Mouse (Mus musculus): ENCODE results near the gene Chmp6. TPM values are rescaled to one million over a fixed set of nuclear protein-coding genes. Genes with fewer than 3 reads are reported as not detected.

Gene Chmp6
- polyA plus RNA-seq, 1 experiment from 2014 or later, result 62.4 TPM

- under 1% methylated on average over 79 of the region's 79 CpGs for WGBS
- Histone ChIP-seq H3K27me3 (ENCODE audit: control insufficient read depth, insufficient read depth, low read length) (peaks cover 16% of the 10 kb centered on the region), H3K9ac (ENCODE audit: low read length) (peak within 1 kb of the TSS; percentile 85), H3K27ac (replicated peaks in 1 of 2; ENCODE audit: control insufficient read depth in 1 of 2, insufficient read depth in 1 of 2, low read depth in 2 of 2, low read length in 2 of 2) (peak within 1 kb of the TSS; percentile 42 to 55; a peak in 3 of 4 replicates), H3K4me3 (ENCODE audit: control insufficient read depth in 1 of 2, insufficient read depth in 1 of 2, low read depth in 1 of 2, low read length in 2 of 2) (peak within 1 kb of the TSS; percentile 74 to 84), H3K4me1 (ENCODE audit: control insufficient read depth in 2 of 2, insufficient read depth in 2 of 2, low read length in 2 of 2) (peaks cover 4 to 24% of the 10 kb centered on the region in 2 experiments; a peak in 3 of 4 replicates), H3K9me3 (ENCODE audit: control insufficient read depth, low read length) (no peaks in the 10 kb centered on the region), H3K36me3 (ENCODE audit: control insufficient read depth, insufficient read depth, low read length) (no peaks in the 10 kb centered on the region), H3K4me2 (ENCODE audit: low read length) (peak within 1 kb of the TSS; percentile 98)
- peak; percentile 94 for ATAC-seq (ENCODE audit: insufficient number of reproducible peaks, insufficient read depth, low FRiP score, low read depth)
Measured at GRCm38 (mm10) chr11:119942727-119943427, 29.6 kb downstream of the Chmp6 start, which contains the start of gene Baiap2. Baiap2 (plus strand) TSS chr11:119942763.

- Histone ChIP-seq H3K36me3 (ENCODE audit: control insufficient read depth, insufficient read depth, low read length) (no peaks in the 10 kb centered on the region), H3K27me3 (ENCODE audit: control insufficient read depth, insufficient read depth, low read length) (peaks cover 15% of the 10 kb centered on the region), H3K4me1 (ENCODE audit: control insufficient read depth in 2 of 2, insufficient read depth in 2 of 2, low read length in 2 of 2) (peaks cover 8 to 30% of the 10 kb centered on the region in 2 experiments; a peak in 3 of 4 replicates), H3K27ac (replicated peaks in 1 of 2; ENCODE audit: control insufficient read depth in 1 of 2, insufficient read depth in 1 of 2, low read depth in 2 of 2, low read length in 2 of 2) (peak overlapping the region in 1 of 2 experiments; percentile 42; a peak in 1 of 4 replicates), H3K9ac (ENCODE audit: low read length) (peak overlapping the region; percentile 85), H3K9me3 (ENCODE audit: control insufficient read depth, low read length) (no peaks in the 10 kb centered on the region), H3K4me3 (ENCODE audit: control insufficient read depth in 1 of 2, insufficient read depth in 1 of 2, low read depth in 1 of 2, low read length in 2 of 2) (peak overlapping the region; percentile 57 to 74), H3K4me2 (ENCODE audit: low read length) (peak overlapping the region; percentile 98)
- ATAC-seq (ENCODE audit: insufficient number of reproducible peaks, insufficient read depth, low FRiP score, low read depth), result peak; percentile 16
- WGBS, result 5% methylated on average over 30 of the region's 32 CpGs
Measured at GRCm38 (mm10) chr11:119943428-119943988, 30.3 kb downstream of the Chmp6 start.

- peak; percentile 13; the same call in 1 of the 2 replicates for ATAC-seq (ENCODE audit: insufficient number of reproducible peaks, insufficient read depth, low FRiP score, low read depth)
- Histone ChIP-seq H3K9me3 (ENCODE audit: control insufficient read depth, low read length) (no peaks in the 10 kb centered on the region), H3K4me1 (ENCODE audit: control insufficient read depth in 2 of 2, insufficient read depth in 2 of 2, low read length in 2 of 2) (peaks cover 18 to 35% of the 10 kb centered on the region in 2 experiments), H3K4me2 (ENCODE audit: low read length) (peak overlapping the region; percentile 98), H3K27me3 (ENCODE audit: control insufficient read depth, insufficient read depth, low read length) (peaks cover 8% of the 10 kb centered on the region; the same call in 1 of the 2 replicates), H3K4me3 (ENCODE audit: control insufficient read depth in 1 of 2, insufficient read depth in 1 of 2, low read depth in 1 of 2, low read length in 2 of 2) (peak overlapping the region in 1 of 2 experiments; percentile 74; a peak in 2 of 4 replicates), H3K9ac (ENCODE audit: low read length) (no peak overlapping the region), H3K36me3 (ENCODE audit: control insufficient read depth, insufficient read depth, low read length) (no peaks in the 10 kb centered on the region), H3K27ac (replicated peaks in 1 of 2; ENCODE audit: control insufficient read depth in 1 of 2, insufficient read depth in 1 of 2, low read depth in 2 of 2, low read length in 2 of 2) (peak overlapping the region; percentile 42 to 62; a peak in 3 of 4 replicates)
- 47% methylated on average over 7 of the region's 7 CpGs for WGBS
Measured at GRCm38 (mm10) chr11:119945343-119945742, 32.1 kb downstream of the Chmp6 start.

GRCm38 (mm10) chr11:119947426-119947825 lies 34.2 kb downstream of the Chmp6 start:
- H3K4me3 ChIP-seq (ENCODE audit: control insufficient read depth in 1 of 2, insufficient read depth in 1 of 2, low read depth in 1 of 2, low read length in 2 of 2), result no peak overlapping the region
- no peak overlapping the region for H3K4me2 ChIP-seq (ENCODE audit: low read length)
- H3K27me3 ChIP-seq (ENCODE audit: control insufficient read depth, insufficient read depth, low read length), result no peaks in the 10 kb centered on the region
- no peaks in the 10 kb centered on the region for H3K9me3 ChIP-seq (ENCODE audit: control insufficient read depth, low read length)
- 93% methylated on average over 1 of the region's 1 CpGs for WGBS
- H3K4me1 ChIP-seq (ENCODE audit: control insufficient read depth in 2 of 2, insufficient read depth in 2 of 2, low read length in 2 of 2), result peaks cover 24 to 35% of the 10 kb centered on the region in 2 experiments
- no peaks in the 10 kb centered on the region for H3K36me3 ChIP-seq (ENCODE audit: control insufficient read depth, insufficient read depth, low read length)
- no peak overlapping the region for H3K9ac ChIP-seq (ENCODE audit: low read length)
- no peak for ATAC-seq (ENCODE audit: insufficient number of reproducible peaks, insufficient read depth, low FRiP score, low read depth)
- H3K27ac ChIP-seq (replicated peaks in 1 of 2; ENCODE audit: control insufficient read depth in 1 of 2, insufficient read depth in 1 of 2, low read depth in 2 of 2, low read length in 2 of 2), result no peak overlapping the region

- H3K9me3 ChIP-seq (ENCODE audit: control insufficient read depth, low read length), result no peaks in the 10 kb centered on the region
- 68% methylated on average over 2 of the region's 2 CpGs for WGBS
- H3K4me1 ChIP-seq (ENCODE audit: control insufficient read depth in 2 of 2, insufficient read depth in 2 of 2, low read length in 2 of 2), result peaks cover 29 to 40% of the 10 kb centered on the region in 2 experiments
- H3K27me3 ChIP-seq (ENCODE audit: control insufficient read depth, insufficient read depth, low read length), result no peaks in the 10 kb centered on the region
- no peak overlapping the region for H3K27ac ChIP-seq (replicated peaks in 1 of 2; ENCODE audit: control insufficient read depth in 1 of 2, insufficient read depth in 1 of 2, low read depth in 2 of 2, low read length in 2 of 2)
- H3K9ac ChIP-seq (ENCODE audit: low read length), result no peak overlapping the region
- H3K4me2 ChIP-seq (ENCODE audit: low read length), result no peak overlapping the region
- ATAC-seq (ENCODE audit: insufficient number of reproducible peaks, insufficient read depth, low FRiP score, low read depth), result no peak
- no peak overlapping the region for H3K4me3 ChIP-seq (ENCODE audit: control insufficient read depth in 1 of 2, insufficient read depth in 1 of 2, low read depth in 1 of 2, low read length in 2 of 2)
- no peaks in the 10 kb centered on the region for H3K36me3 ChIP-seq (ENCODE audit: control insufficient read depth, insufficient read depth, low read length)
Measured at GRCm38 (mm10) chr11:119947897-119948296, 34.7 kb downstream of the Chmp6 start.

- Histone ChIP-seq H3K4me1 (ENCODE audit: control insufficient read depth in 2 of 2, insufficient read depth in 2 of 2, low read length in 2 of 2) (peaks cover 30 to 44% of the 10 kb centered on the region in 2 experiments), H3K27ac (replicated peaks in 1 of 2; ENCODE audit: control insufficient read depth in 1 of 2, insufficient read depth in 1 of 2, low read depth in 2 of 2, low read length in 2 of 2) (peak overlapping the region in 1 of 2 experiments; percentile 48; a peak in 2 of 4 replicates), H3K4me3 (ENCODE audit: control insufficient read depth in 1 of 2, insufficient read depth in 1 of 2, low read depth in 1 of 2, low read length in 2 of 2) (no peak overlapping the region), H3K36me3 (ENCODE audit: control insufficient read depth, insufficient read depth, low read length) (no peaks in the 10 kb centered on the region), H3K9me3 (ENCODE audit: control insufficient read depth, low read length) (no peaks in the 10 kb centered on the region), H3K4me2 (ENCODE audit: low read length) (no peak overlapping the region), H3K9ac (ENCODE audit: low read length) (no peak overlapping the region), H3K27me3 (ENCODE audit: control insufficient read depth, insufficient read depth, low read length) (no peaks in the 10 kb centered on the region)
- no peak for ATAC-seq (ENCODE audit: insufficient number of reproducible peaks, insufficient read depth, low FRiP score, low read depth)
- WGBS, result 55% methylated on average over 4 of the region's 4 CpGs
Measured at GRCm38 (mm10) chr11:119948305-119948704, 35.1 kb downstream of the Chmp6 start.

- Histone ChIP-seq H3K9me3 (ENCODE audit: control insufficient read depth, low read length) (no peaks in the 10 kb centered on the region), H3K4me1 (ENCODE audit: control insufficient read depth in 2 of 2, insufficient read depth in 2 of 2, low read length in 2 of 2) (peaks cover 32 to 49% of the 10 kb centered on the region in 2 experiments), H3K4me3 (ENCODE audit: control insufficient read depth in 1 of 2, insufficient read depth in 1 of 2, low read depth in 1 of 2, low read length in 2 of 2) (no peak overlapping the region), H3K36me3 (ENCODE audit: control insufficient read depth, insufficient read depth, low read length) (no peaks in the 10 kb centered on the region), H3K9ac (ENCODE audit: low read length) (0 out of 2 replicates have a peak overlapping the region, but pooled peaks have one; percentile 26), H3K27me3 (ENCODE audit: control insufficient read depth, insufficient read depth, low read length) (no peaks in the 10 kb centered on the region), H3K4me2 (ENCODE audit: low read length) (no peak overlapping the region), H3K27ac (replicated peaks in 1 of 2; ENCODE audit: control insufficient read depth in 1 of 2, insufficient read depth in 1 of 2, low read depth in 2 of 2, low read length in 2 of 2) (peak overlapping the region in 1 of 2 experiments; percentile 48; a peak in 2 of 4 replicates)
- no peak for ATAC-seq (ENCODE audit: insufficient number of reproducible peaks, insufficient read depth, low FRiP score, low read depth)
- WGBS, result 48% methylated on average over 2 of the region's 2 CpGs
Measured at GRCm38 (mm10) chr11:119948803-119949202, 35.6 kb downstream of the Chmp6 start.

Measured in heart, embryonic 14.5 days (tissue).